Mouse (Mus musculus) CD4-positive, CD25-positive, alpha-beta regulatory T cell, adult 9 weeks (primary cell): ENCODE data around the gene Slc25a39. TPM values are rescaled to one million over a fixed set of nuclear protein-coding genes. Genes with fewer than 3 reads are reported as not detected.

Experiments used
- polyA plus RNA-seq: library from polyadenylated mRNA; unstranded; fragments of 100-300 nt; shearing (Covaris generic); gene quantifications from one replicate; pipeline ENCODE4 v1.2.1, GENCODE M21; 2017

The Slc25a39 gene
- 32.8 TPM for polyA plus RNA-seq

GRCm38 (mm10) chr11:102407834-102408215, at the start of gene Slc25a39:
Gene Slc25a39, minus strand, starts transcription at chr11:102407946.

DNA sequence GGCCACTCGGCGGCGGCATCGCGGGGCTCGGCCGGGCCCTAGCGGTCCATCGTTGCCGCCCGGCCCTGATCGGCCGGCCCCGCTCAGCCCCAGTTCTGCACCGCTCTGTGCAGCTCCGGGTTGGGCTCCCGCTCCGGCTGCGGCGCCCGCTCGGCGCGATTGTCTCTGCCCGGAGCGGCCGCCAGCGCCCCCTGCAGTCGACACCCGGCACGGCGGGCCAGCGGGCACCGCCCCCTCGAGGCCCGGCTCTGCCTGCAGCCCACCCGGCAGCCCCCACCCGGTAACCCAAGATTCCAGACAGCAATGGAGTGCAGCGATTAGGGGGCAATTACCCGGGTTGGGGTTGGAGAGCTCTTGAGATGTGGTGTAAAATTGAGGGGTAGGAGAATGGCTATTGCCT, 39.8 kb upstream of the Slc25a39 start, which contains the start of gene Fam171a2:
TSS of gene Fam171a2 (minus strand) at position 186 of the 400 bp plus-strand sequence.

GRCm38 (mm10) chr11:102430121-102431017, 22.6 kb upstream of the Slc25a39 start, which contains the start of gene Grn:
Gene Grn, plus strand, starts transcription at chr11:102430315.

GRCm38 (mm10) chr11:102393238-102393634, 14.5 kb downstream of the Slc25a39 start, which contains the start of gene Rundc3a:
Gene Rundc3a, plus strand, starts transcription at chr11:102393403.

DNA sequence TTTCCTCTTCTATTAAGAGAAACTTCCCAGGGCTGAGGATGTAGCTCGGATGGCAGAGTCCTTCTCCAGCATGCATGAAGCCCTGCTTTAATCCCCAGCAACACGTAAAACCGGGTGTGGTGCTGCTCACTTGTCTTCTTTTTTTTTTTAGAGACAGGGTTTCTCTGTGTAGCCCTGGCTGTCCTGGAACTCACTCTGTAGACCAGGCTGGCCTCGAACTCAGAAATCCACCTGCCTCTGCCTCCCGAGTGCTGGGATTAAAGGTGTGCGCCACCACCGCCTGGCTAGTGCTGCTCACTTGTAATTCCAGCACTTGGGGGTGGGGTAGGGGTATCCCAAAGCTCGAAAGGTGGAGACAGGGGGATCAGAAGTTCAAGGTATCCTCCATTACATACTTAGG, 41.6 kb downstream of the Slc25a39 start, which contains the start of gene Slc4a1:
TSS of gene Slc4a1 (minus strand) at position 101 of the 400 bp plus-strand sequence.

Other genes with a start within 250 kb of the Slc25a39 start
- 52.4 TPM for gene Lsm12, start 222.7 kb downstream of the Slc25a39 start, polyA plus RNA-seq
- 52.7 TPM for gene G6pc3, start 218.3 kb downstream of the Slc25a39 start, polyA plus RNA-seq
- 17.5 TPM for gene Hdac5, start 177.8 kb downstream of the Slc25a39 start, polyA plus RNA-seq
- gene BC030867, start 159.1 kb downstream of the Slc25a39 start, polyA plus RNA-seq = 1.1 TPM
- gene Asb16, start 139.2 kb downstream of the Slc25a39 start, polyA plus RNA-seq = not detected
- gene Tmub2, start 123.0 kb downstream of the Slc25a39 start, polyA plus RNA-seq = 66.1 TPM
- 9.2 TPM for gene Atxn7l3, start 111.3 kb downstream of the Slc25a39 start, polyA plus RNA-seq
- 71.5 TPM for gene Ubtf, start 88.2 kb downstream of the Slc25a39 start, polyA plus RNA-seq
- gene Slc4a1, start 41.7 kb downstream of the Slc25a39 start, polyA plus RNA-seq = 0.79 TPM
- gene Rundc3a, start 14.5 kb downstream of the Slc25a39 start, polyA plus RNA-seq = 15.9 TPM
- gene Grn, start 22.4 kb upstream of the Slc25a39 start, polyA plus RNA-seq = 52.2 TPM
- not detected for gene Fam171a2, start 39.7 kb upstream of the Slc25a39 start, polyA plus RNA-seq
- gene Itga2b, start 62.2 kb upstream of the Slc25a39 start, polyA plus RNA-seq = 2.0 TPM
- gene Gpatch8, start 148.4 kb upstream of the Slc25a39 start, polyA plus RNA-seq = 81.4 TPM
- gene Gm11627, start 171.5 kb upstream of the Slc25a39 start, polyA plus RNA-seq = not detected
- not detected for gene Fzd2, start 196.4 kb upstream of the Slc25a39 start, polyA plus RNA-seq